Mouse (Mus musculus) liver, adult 2 months (tissue): ENCODE data around the gene Metrn.

Experiments used
- CTCF ChIP-seq: fragments of 200-500 bp; IDR thresholded peaks from 2 replicates; pipeline ENCODE4 v1.5.1; 2011; ENCODE audit warnings: low read depth, low read length, control low read depth
- POLR2A ChIP-seq: fragments of 200-500 bp; IDR thresholded peaks from 2 replicates; pipeline ENCODE4 v1.6.1; 2011; ENCODE audit warnings: low read length, control low read depth; ENCODE audit not compliant: insufficient read depth; ENCODE audit errors: extremely low read depth

- TF ChIP-seq CTCF (no peak), POLR2A (no peak)
These were observed 46.9 kb upstream of the Metrn start for GRCm38 (mm10) chr17:25843636-25844395.
